Mouse (Mus musculus): Measurements from ENCODE around the gene Sycp2.
A peak's percentile ranks its signal among the peaks of the same experiment; 100 is the strongest.

The Sycp2 gene

GRCm38 (mm10) chr2:178407053-178407815 is at the start of gene Sycp2:
Gene Sycp2, minus strand, starts transcription at chr2:178407685.
- DNase-seq = no peak

- DNase-seq = peak; percentile 8 to 9
Measured at GRCm38 (mm10) chr2:178454664-178455516, 47.4 kb upstream of the Sycp2 start.

- no peak for DNase-seq
Measured at GRCm38 (mm10) chr2:178450961-178451360, 43.5 kb upstream of the Sycp2 start.

GRCm38 (mm10) chr2:178450236-178450635 is 42.8 kb upstream of the Sycp2 start:
- no peak for DNase-seq

- no peak for DNase-seq
Measured at GRCm38 (mm10) chr2:178449386-178449785, 41.9 kb upstream of the Sycp2 start.

- DNase-seq = no peak
Measured at GRCm38 (mm10) chr2:178437311-178437710, 29.8 kb upstream of the Sycp2 start.

- no peak for DNase-seq
Measured at GRCm38 (mm10) chr2:178433903-178434302, 26.4 kb upstream of the Sycp2 start.

- DNase-seq = no peak
Measured at GRCm38 (mm10) chr2:178433495-178433894, 26.0 kb upstream of the Sycp2 start.

GRCm38 (mm10) chr2:178430231-178430630 is 22.7 kb upstream of the Sycp2 start, which contains the start of gene Cdh26:
Gene Cdh26, plus strand, starts transcription at chr2:178430531.
- no peak for DNase-seq

- no peak for DNase-seq
Measured at GRCm38 (mm10) chr2:178429426-178429825, 21.9 kb upstream of the Sycp2 start.

- no peak for DNase-seq
Measured at GRCm38 (mm10) chr2:178428676-178429075, 21.2 kb upstream of the Sycp2 start.

GRCm38 (mm10) chr2:178428183-178428582 is 20.7 kb upstream of the Sycp2 start:
- DNase-seq = no peak

GRCm38 (mm10) chr2:178427181-178427580 is 19.7 kb upstream of the Sycp2 start:
- no peak for DNase-seq

- no peak for DNase-seq
Measured at GRCm38 (mm10) chr2:178426229-178426628, 18.7 kb upstream of the Sycp2 start.

GRCm38 (mm10) chr2:178423223-178423622 is 15.7 kb upstream of the Sycp2 start:
- DNase-seq = no peak

- DNase-seq = no peak
Measured at GRCm38 (mm10) chr2:178422186-178422585, 14.7 kb upstream of the Sycp2 start.

- no peak for DNase-seq
Measured at GRCm38 (mm10) chr2:178421603-178422002, 14.1 kb upstream of the Sycp2 start.

GRCm38 (mm10) chr2:178420576-178420975 is 13.1 kb upstream of the Sycp2 start:
- no peak for DNase-seq

GRCm38 (mm10) chr2:178416970-178417369 is 9.5 kb upstream of the Sycp2 start:
- DNase-seq = no peak

- no peak for DNase-seq
Measured at GRCm38 (mm10) chr2:178416427-178416826, 8.9 kb upstream of the Sycp2 start.

- DNase-seq = peak in 1 of 2 experiments; percentile 26
Measured at GRCm38 (mm10) chr2:178415150-178415448, 7.6 kb upstream of the Sycp2 start.

GRCm38 (mm10) chr2:178414261-178415149 is 7.0 kb upstream of the Sycp2 start, which contains the start of the genes Ppp1r3d and Fam217b:
Gene Ppp1r3d, minus strand, starts transcription at chr2:178414472.
Gene Fam217b, plus strand, starts transcription at chr2:178414524.
- peak; percentile 46 to 68 for DNase-seq
